Mouse (Mus musculus): Measurements from ENCODE around the gene Letmd1.
"Not testable (repeated sequence)": the region's sequence is repeated elsewhere in the genome, so short reads cannot be mapped to it uniquely, and the experiment has no call there.

Letmd1 gene

GRCm38 (mm10) chr15:100452486-100452885 is 16.3 kb upstream of the Letmd1 start:
- DNase-seq: no peak

- DNase-seq: peak; percentile 81
These were observed 12.3 kb upstream of the Letmd1 start for GRCm38 (mm10) chr15:100456356-100456991.

GRCm38 (mm10) chr15:100457340-100457739 is 11.5 kb upstream of the Letmd1 start:
- DNase-seq: peak; percentile 71

DNA sequence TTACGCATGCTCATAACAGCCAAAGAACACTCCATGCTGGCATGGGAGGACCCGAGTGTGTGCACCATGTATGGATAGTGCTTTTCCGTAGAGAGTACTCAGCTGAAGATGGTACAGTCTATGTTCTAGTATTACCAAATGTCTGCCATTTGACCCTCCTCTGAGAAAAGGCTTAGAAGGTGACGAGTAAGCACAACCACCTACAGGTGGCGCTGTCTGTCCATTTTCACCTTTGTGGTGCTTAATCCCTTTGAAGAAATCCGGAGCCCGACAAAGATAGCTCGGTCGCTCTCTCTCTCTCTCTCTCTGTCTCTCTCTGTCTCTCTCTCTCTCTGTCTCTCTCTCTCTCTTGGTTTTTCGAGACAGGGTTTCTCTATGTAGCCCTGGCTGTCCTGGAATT is 10.8 kb upstream of the Letmd1 start:
- peak; percentile 73 for DNase-seq

- peak; percentile 64 for DNase-seq
These were observed 7.9 kb upstream of the Letmd1 start for GRCm38 (mm10) chr15:100460942-100461341.

DNA sequence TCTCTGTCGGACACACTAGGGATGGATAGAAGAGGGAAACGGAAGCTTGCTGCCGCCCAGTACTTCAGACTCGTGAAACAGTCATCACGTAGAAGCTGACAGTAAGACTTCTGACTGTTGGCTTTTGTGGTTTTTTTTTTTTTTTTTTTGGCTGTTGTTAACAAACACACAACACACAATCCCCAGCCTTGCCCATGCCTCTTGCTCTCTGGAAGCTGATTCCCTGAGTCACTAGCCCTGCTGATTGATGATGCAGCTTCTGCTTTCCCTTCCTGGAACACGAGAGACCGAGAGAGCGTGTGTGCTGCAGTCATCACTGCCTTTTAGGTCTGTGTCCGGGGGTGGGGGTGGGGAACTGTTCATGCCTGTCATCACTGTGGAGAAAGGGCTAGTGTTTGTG is 7.2 kb upstream of the Letmd1 start:
- no peak for DNase-seq

DNA sequence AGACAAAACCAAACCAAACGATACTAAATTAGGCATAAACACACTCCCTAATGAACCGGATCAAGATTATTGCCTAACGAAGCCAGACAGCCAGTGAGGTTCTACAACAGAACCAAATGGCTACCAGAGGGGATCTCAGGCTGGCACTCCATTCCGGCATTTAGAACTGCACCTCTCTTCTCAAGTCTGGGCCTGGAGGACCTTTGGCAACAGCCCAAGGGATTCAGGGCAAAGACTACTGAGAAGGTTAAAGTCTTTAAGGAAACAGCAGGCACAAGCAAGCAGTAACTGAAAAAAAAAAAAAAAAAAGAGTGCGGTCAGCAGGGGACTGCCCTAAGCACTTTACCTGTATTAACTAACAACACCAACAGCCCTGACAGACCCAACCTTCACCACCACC is 6.7 kb upstream of the Letmd1 start:
- peak; percentile 86 for DNase-seq

- DNase-seq: peak; percentile 84
These were observed 5.1 kb upstream of the Letmd1 start for GRCm38 (mm10) chr15:100463712-100464111.

- DNase-seq: no peak
These were observed 3.4 kb upstream of the Letmd1 start for GRCm38 (mm10) chr15:100465432-100465831.

GRCm38 (mm10) chr15:100467738-100468137 is 1.1 kb upstream of the Letmd1 start:
- no peak for DNase-seq

- no peak for DNase-seq
These were observed 344 bp downstream of the Letmd1 start for GRCm38 (mm10) chr15:100469189-100469545.

DNA sequence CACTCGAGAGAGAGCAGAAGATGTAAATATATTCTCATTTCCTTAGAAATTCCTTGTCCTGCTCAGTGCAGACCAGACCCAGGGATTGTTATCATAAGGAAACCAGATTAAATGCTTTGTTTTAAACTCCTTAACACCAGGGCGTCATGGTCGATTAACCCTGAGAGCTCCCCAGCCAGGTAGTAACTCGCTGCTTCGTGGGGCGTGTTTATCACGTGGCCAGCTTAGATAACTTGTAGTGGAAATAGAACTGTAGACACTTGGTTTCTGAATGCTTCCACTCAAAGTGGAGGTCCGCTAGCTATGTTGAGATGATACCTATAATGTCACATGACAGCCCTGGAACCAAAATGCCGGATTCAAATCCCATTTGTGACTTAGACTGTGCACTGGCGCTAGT is 1.2 kb downstream of the Letmd1 start:
- DNase-seq: peak; percentile 47

GRCm38 (mm10) chr15:100473926-100474503 is 5.2 kb downstream of the Letmd1 start:
- DNase-seq: no peak

GRCm38 (mm10) chr15:100478351-100478750 is 9.5 kb downstream of the Letmd1 start:
- DNase-seq: no peak

DNA sequence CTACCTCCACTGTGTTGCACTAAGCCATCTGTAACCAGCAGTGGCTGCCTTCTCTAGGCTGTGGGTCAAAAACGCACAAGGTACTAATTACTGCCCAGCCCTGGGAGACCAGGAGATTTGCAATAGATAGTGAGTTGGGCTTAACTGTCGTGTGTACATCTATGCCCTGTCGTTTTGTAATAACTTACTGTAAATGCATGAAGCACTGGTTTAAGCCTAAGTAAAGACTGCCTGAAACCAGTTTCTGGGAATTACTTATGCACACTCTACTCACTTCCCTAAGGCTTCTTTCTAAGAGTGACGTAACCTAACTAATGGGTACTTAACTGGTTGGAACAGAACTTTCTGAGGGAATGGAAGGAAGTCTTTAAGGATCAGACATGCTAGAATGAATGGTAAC is 10.1 kb downstream of the Letmd1 start:
- DNase-seq: no peak

DNA sequence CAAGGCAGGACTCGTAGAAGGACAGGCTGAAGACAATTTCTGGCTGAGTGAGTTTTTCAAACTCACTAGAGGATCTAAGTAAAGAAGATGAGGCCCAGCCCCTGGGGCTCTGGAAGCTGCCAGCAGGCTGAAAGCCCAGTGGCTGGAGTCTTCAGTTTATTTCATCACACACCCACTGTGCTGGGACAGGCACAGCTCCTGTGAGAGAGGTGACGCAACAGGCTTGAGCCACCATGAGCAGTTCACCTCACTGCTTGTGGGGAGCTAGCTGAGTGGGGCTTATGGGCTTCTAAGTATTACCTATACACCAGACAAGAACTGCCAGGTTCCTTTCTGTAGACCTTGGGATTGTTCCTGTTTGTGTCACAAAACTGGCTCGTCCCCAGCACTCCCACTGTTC is 16.8 kb downstream of the Letmd1 start:
- no peak for DNase-seq

DNA sequence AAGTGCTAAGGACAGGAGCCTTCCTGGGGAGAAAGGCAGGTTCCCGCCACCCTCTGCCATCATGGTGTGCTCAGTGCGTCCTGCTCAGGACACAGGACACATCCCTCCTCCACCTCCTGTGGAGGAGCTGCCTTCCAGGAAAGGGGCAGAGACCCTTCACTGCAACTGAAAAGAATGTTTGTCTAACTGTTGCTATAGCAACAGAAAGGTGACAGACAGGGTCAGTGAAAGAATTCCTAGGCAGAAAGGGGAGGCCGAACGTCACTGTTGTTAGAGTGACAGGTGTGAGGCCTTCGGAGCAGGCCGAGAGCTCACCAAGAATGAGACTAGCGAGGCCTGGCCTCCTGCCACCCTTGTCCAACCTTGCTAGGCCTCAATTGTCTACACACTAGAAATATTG is 17.6 kb downstream of the Letmd1 start:
- no peak for DNase-seq

- DNase-seq: no peak
These were observed 18.2 kb downstream of the Letmd1 start for GRCm38 (mm10) chr15:100487050-100487449.

DNA sequence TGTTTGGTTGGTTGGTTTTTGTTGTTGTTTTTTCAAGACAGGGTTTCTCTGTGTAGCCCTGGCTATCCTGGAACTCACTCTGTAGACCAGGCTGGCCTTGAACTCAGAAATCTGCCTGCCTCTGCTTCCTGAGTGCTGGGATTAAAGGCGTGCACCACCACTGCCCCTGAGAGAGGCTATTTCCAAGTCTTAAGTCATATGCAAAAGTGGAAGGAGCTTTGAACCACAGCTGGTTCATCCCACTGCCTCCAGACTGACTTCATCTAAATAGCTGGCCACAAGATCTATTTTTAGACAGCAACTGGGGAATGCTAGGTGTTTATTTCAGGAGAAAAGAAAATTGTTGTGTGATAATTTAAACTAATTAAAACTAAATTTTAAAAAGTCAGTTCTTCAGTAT is 19.5 kb downstream of the Letmd1 start:
- DNase-seq: not testable (repeated sequence)

DNA sequence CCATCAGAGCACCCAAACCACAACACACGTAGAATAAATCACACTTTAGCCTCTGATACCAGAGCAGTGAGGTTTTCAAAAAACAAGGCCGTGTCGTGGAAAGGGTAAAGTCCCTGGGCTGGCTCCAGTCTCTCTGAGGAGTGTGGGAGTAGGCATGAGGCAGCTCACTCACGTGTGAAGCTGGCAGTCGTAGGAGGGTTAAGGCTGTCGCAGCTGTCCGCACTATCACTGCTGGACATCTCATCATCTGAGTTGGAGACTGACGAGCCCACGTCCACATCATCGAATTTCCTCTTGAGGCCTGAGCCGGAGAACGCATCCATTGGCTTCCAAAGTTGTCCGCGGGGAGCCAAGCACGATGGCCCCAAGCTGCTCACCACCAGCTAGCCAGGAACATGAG is 20.4 kb downstream of the Letmd1 start:
- no peak for DNase-seq

DNA sequence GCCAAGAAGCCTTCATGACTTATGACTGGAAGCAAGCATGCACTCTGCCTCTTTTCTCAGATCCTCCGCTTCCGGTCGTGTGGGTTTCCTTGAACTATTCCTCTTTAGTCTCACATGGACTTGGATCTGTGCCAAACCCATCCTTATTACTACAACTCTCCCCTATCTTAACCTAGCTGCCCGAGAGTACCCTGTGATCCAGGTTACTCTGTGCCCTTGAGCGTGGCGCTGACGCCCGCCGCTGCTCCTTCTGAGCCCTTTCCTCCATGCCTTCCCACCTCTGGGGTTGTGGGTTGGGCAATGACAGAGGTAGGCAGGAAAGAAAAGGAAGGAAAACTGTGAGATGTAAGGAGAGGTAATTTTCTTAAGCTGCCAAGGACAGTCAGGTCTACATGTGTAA is 23.1 kb downstream of the Letmd1 start:
- DNase-seq: no peak

DNA sequence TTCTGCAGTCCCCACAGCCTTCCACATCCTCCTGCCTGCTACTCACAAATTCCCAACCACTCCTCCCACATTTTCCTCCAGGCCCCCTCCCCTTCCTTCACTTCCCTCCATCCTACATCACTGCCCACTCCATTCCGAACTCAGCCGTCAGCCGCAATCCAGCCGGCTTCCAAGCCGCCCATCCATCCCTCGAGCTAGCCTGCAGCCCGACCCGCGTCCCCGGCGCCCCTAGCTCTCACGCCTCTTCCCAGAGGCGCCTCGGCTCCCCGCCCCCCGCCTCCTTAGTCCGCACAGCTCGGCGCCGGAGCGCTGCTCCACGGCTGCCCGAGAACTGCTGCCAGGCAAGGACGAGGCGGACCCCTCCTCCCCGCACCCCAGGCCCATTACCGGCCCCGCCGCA is 25.8 kb downstream of the Letmd1 start:
- no peak for DNase-seq

GRCm38 (mm10) chr15:100495102-100495501 is 26.3 kb downstream of the Letmd1 start, which contains the start of gene Csrnp2:
Gene Csrnp2, minus strand, starts transcription at chr15:100495488.
- DNase-seq: peak; percentile 95

GRCm38 (mm10) chr15:100499506-100499905 is 30.7 kb downstream of the Letmd1 start:
- DNase-seq: not testable (repeated sequence)
